Mouse (Mus musculus) bone marrow, adult 2 months (tissue): Measurements from ENCODE around the gene Btg1. TPM values are rescaled to one million over a fixed set of nuclear protein-coding genes. Genes with fewer than 3 reads are reported as not detected.
A peak's percentile ranks its signal among the peaks of the same experiment; 100 is the strongest.

Source experiments
- H3K27ac ChIP-seq: fragments of 200-500 bp; 2 replicates; pipeline ENCODE4 v1.5.1; 2012; ENCODE audit warnings: low read depth, mild to moderate bottlenecking, control low read depth, inconsistent platforms, low read length; ENCODE audit not compliant: control insufficient read depth, poor library complexity, insufficient read depth
- H3K4me1 ChIP-seq: fragments of 200-500 bp; 2 replicates; pipeline ENCODE4 v1.6.1; 2011; ENCODE audit warnings: low read length; ENCODE audit not compliant: control insufficient read depth, insufficient read depth
- H3K4me3 ChIP-seq: fragments of 200-500 bp; replicated peaks from 2 replicates; pipeline ENCODE3; 2011; ENCODE audit warnings: mild to moderate bottlenecking, low read depth, low read length, control low read depth; ENCODE audit not compliant: control insufficient read depth
- CTCF ChIP-seq: fragments of 200-500 bp; IDR thresholded peaks from 2 replicates; pipeline ENCODE4 v1.5.1; 2011; ENCODE audit warnings: low read length, control low read depth; ENCODE audit not compliant: control insufficient read depth, insufficient read depth
- POLR2A ChIP-seq: fragments of 200-500 bp; IDR thresholded peaks from 2 replicates; pipeline ENCODE4 v1.6.1; 2011; ENCODE audit warnings: low read depth, mild to moderate bottlenecking, control low read depth, low read length, borderline replicate concordance; ENCODE audit not compliant: control insufficient read depth
- WGBS: fragments of 180-500 bp; shearing (Covaris S2); methylation state at CpG from one replicate; pipeline ENCODE4 v1.1.7; 2018; 5-methylcytosine and 5-hydroxymethylcytosine counted together
- polyA plus RNA-seq: library from polyadenylated mRNA; stranded (reverse); fragments of >200 nt; gene quantifications from 2 replicates; pipeline ENCODE4 v1.2.4, GENCODE M21; 2011; ENCODE audit warnings: low replicate concordance; ENCODE audit not compliant: missing spikeins, insufficient read depth, insufficient read length

Gene Btg1
- polyA plus RNA-seq, 1 experiment, result 43.6 TPM

GRCm38 (mm10) chr10:96619951-96620889 lies 3.4 kb downstream of the Btg1 start:
- peak overlapping the region; percentile 73 for H3K4me3 ChIP-seq
- TF ChIP-seq CTCF (no peak), POLR2A (no peak)
- peak overlapping the region; percentile 46; the same call in 1 of the 2 replicates for H3K27ac ChIP-seq
- peaks cover 2% of the 10 kb centered on the region; the same call in 1 of the 2 replicates for H3K4me1 ChIP-seq
- 40% methylated on average over 8 of the region's 8 CpGs for WGBS

- 18% methylated on average over 4 of the region's 4 CpGs for WGBS
- TF ChIP-seq POLR2A, result no peak
- TF ChIP-seq CTCF, result no peak
- H3K4me1 ChIP-seq, result peaks cover 2% of the 10 kb centered on the region; the same call in 1 of the 2 replicates
- H3K27ac ChIP-seq, result no peak overlapping the region; the same call in 1 of the 2 replicates
- peak overlapping the region; percentile 52 for H3K4me3 ChIP-seq
Measured at GRCm38 (mm10) chr10:96620890-96621271, 4.1 kb downstream of the Btg1 start.

GRCm38 (mm10) chr10:96621361-96621945 lies 4.6 kb downstream of the Btg1 start:
- Histone ChIP-seq H3K4me1 (peaks cover 2% of the 10 kb centered on the region; the same call in 1 of the 2 replicates), H3K27ac (no peak overlapping the region), H3K4me3 (peak overlapping the region; percentile 16)
- 71% methylated on average over 4 of the region's 4 CpGs for WGBS
- TF ChIP-seq POLR2A, result no peak
- no peak for TF ChIP-seq CTCF

- WGBS, result 85% methylated on average over 13 of the region's 13 CpGs
- Histone ChIP-seq H3K4me3 (peak overlapping the region; percentile 24), H3K27ac (peak overlapping the region; percentile 11; the same call in 1 of the 2 replicates), H3K4me1 (peaks cover 2% of the 10 kb centered on the region; the same call in 1 of the 2 replicates)
- TF ChIP-seq POLR2A (no peak), CTCF (no peak)
Measured at GRCm38 (mm10) chr10:96621980-96622645, 5.3 kb downstream of the Btg1 start.

DNA sequence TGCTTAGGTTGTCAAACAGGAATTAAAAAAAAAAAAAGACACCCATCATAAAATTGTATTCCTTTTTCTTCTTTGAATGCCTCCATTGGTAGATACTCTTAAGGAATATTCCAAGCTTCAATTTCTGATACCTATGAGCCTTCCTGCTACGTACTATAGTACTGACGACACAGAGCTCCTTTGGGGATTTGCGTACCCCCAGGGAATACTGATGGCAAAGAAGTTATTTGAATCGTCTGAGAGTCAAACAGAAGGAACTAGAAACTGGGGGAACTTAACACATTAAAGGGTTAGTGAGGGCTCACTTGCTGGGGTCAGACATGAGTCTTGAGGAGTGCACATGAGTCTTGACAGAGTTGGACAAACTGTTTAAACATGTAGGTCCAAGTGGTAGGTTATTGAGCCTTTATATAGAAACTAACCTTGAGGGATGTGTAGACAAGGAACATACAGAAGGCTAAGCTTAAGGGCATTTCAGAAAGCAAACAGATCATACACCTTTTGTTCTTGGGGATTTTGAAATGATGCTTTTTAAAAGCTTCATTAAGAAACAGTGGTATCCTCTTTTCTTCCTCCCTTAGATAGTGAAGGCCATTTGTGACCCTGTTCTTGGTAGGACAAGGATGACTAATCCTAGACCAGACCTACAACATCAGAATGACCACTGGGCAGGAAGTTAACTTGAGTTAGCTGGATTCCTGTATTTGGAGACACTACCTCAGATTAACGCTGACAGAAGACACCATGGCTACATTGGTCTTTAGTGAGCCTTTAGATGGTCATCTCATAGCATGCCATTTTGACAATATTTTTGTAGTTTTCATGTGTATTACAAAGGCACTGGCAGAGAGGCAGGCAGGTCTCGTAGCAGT lies 6.2 kb downstream of the Btg1 start:
- TF ChIP-seq CTCF (no peak), POLR2A (no peak)

GRCm38 (mm10) chr10:96623633-96624195 lies 6.9 kb downstream of the Btg1 start:
- Histone ChIP-seq H3K4me3 (no peak overlapping the region), H3K27ac (no peak overlapping the region), H3K4me1 (peaks cover 6% of the 10 kb centered on the region)
- WGBS, result 80% methylated on average over 4 of the region's 4 CpGs
- TF ChIP-seq POLR2A (no peak), CTCF (no peak)

More for the DNA sequence above, 6.2 kb downstream of the Btg1 start:
- Histone ChIP-seq H3K27ac (no peak overlapping the region), H3K4me3 (no peak overlapping the region), H3K4me1 (peaks cover 6% of the 10 kb centered on the region)
- 74% methylated on average over 6 of the region's 6 CpGs for WGBS

- H3K4me1 ChIP-seq, result peaks cover 7% of the 10 kb centered on the region
- H3K4me3 ChIP-seq, result no peak overlapping the region
- no peak for TF ChIP-seq CTCF
- no peak for TF ChIP-seq POLR2A
- no peak overlapping the region for H3K27ac ChIP-seq
- 80% methylated on average over 2 of the region's 2 CpGs for WGBS
Measured at GRCm38 (mm10) chr10:96624406-96624805, 7.6 kb downstream of the Btg1 start.
